Mouse (Mus musculus) liver, postnatal 0 days (tissue): ENCODE data around the gene Mettl7b.

Experiments used
- CTCF ChIP-seq: sonication (generic); IDR thresholded peaks from 2 replicates; pipeline ENCODE4 v1.5.1; 2016; ENCODE audit warnings: antibody characterized with exemption, low read depth
- EP300 ChIP-seq: IDR thresholded peaks from 2 replicates; pipeline ENCODE4 v1.6.1; 2016; ENCODE audit warnings: antibody characterized with exemption, low read depth, mild to moderate bottlenecking

- no peak for TF ChIP-seq EP300
- no peak for TF ChIP-seq CTCF
These were observed 7.6 kb upstream of the Mettl7b start for GRCm38 (mm10) chr10:128968341-128968749.
